13 mouse cellular contexts compared by ENCODE assay signal in the genomic region with DNA sequence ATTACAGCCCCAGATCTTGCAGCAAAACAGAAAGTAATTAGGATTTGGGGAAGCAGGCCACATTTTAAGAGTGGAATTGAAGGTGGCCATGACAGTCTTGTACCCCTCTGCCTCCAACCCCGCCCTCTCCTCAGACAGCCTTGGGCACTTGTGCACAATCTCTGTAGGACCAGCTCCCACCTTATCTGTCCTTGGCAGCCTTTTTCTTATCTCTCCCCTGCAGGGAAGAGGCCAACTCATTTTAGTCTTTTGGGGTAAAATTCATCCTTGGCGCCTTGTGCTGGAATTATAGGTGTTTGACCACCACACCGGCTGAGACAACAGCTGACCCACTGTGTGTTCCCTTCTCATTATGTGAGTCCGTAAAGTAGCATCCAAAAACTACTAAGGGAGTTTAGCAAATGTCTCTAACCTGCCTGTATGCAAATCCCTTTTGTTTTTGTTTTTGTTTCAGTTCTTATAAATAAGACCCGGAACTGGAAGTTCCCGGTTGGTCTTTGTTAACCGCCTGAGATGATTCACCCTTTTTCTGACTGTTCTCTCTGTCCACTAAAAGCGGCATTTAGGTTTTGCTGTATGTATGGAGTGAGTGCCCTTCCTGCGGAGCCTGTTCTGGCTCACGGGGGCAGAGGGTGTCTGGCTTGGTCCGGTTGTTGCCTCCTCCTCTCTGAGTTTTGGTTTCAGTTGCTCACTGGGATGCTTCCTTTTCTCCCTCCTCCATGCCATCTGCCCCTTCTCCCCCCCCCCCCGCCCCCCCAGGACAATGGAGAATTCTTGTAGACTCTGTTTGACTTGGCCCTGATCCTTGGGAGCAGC.
DNase-seq lines count a peak whose midpoint lies in the region; ATAC-seq and TF ChIP-seq lines count a peak whose summit lies in the region.
"Had no signal": no experiment of that assay in that cellular context is flagged by ENCODE, and none has a peak within 500 bp of the region (broad histone marks: within the 10 kb centered on the region; RNA-seq: fewer than 3 reads in every experiment).

No protein-coding gene starts in this region.

- WGBS in heart, embryonic 14.5 days = 33% methylated on average over 11 of the region's 12 CpGs

- peaks cover 8 to 12% of the 10 kb centered on the region in 2 experiments for H3K4me1 ChIP-seq in heart, embryonic 14.5 days (ENCODE audit: control insufficient read depth in 2 of 2, insufficient read depth in 2 of 2, low read length in 2 of 2)
- peaks cover 14 to 20% of the 10 kb centered on the region in 2 experiments for H3K4me1 ChIP-seq in ES-E14 (ENCODE audit: control insufficient read depth in 2 of 2, insufficient read depth in 2 of 2, low read length in 2 of 2, poor library complexity in 1 of 2)
- H3K4me1 ChIP-seq: midbrain, embryonic 15.5 days had no signal

- H3K36me3 ChIP-seq in heart, embryonic 14.5 days (ENCODE audit: control insufficient read depth, insufficient read depth, low read length) = no peaks in the 10 kb centered on the region
- peaks cover 21% of the 10 kb centered on the region for H3K36me3 ChIP-seq in ES-E14 (ENCODE audit: control insufficient read depth, insufficient read depth, low read length, poor library complexity, severe bottlenecking)
- H3K36me3 ChIP-seq: hindbrain, embryonic 12.5 days; midbrain, embryonic 15.5 days had no signal

- no peaks in the 10 kb centered on the region for H3K9me3 ChIP-seq in heart, embryonic 14.5 days (ENCODE audit: control insufficient read depth, low read length)
- no peaks in the 10 kb centered on the region for H3K9me3 ChIP-seq in ES-E14 (ENCODE audit: control insufficient read depth, insufficient read depth, low read depth, low read length)
- H3K9me3 ChIP-seq: hindbrain, embryonic 12.5 days; midbrain, embryonic 15.5 days had no signal

- no peak for ATAC-seq in heart, embryonic 14.5 days (ENCODE audit: insufficient number of reproducible peaks, insufficient read depth, low FRiP score, low read depth)
- peak; percentile 90 for ATAC-seq in common myeloid progenitor, adult 5-6 weeks (replicated peaks; ENCODE audit: low read depth, poor library complexity, severe bottlenecking)
- peak; percentile 46 for ATAC-seq in megakaryocyte, adult 5-6 weeks (ENCODE audit: poor library complexity, severe bottlenecking)
- ATAC-seq: forebrain, embryonic 14.5 days; midbrain, embryonic 15.5 days had no signal

- in situ Hi-C loops in ES-E14 (cut with MboI; ENCODE audit: low sequenced_read_pairs in 2 of 2, unreplicated experiment in 2 of 2) = no loop called here

- no peak overlapping the region for H3K4me3 ChIP-seq in heart, embryonic 14.5 days (ENCODE audit: control insufficient read depth in 1 of 2, insufficient read depth in 1 of 2, low read depth in 1 of 2, low read length in 2 of 2)
- peak overlapping the region; percentile 31 to 51 for H3K4me3 ChIP-seq in ES-E14 (ENCODE audit: insufficient read depth in 1 of 2, low read depth in 1 of 2, low read length in 2 of 2, poor library complexity in 1 of 2, severe bottlenecking in 1 of 2)
- H3K4me3 ChIP-seq: hindbrain, embryonic 12.5 days; midbrain, embryonic 15.5 days had no signal

- peak overlapping the region; percentile 39 for H3K4me2 ChIP-seq in heart, embryonic 14.5 days (ENCODE audit: low read length)
- H3K4me2 ChIP-seq: hindbrain, embryonic 12.5 days; midbrain, embryonic 15.5 days had no signal

- no peak overlapping the region for H3K9ac ChIP-seq in heart, embryonic 14.5 days (ENCODE audit: low read length)
- H3K9ac ChIP-seq in ES-E14 (ENCODE audit: insufficient read depth, low read depth, low read length, poor library complexity, severe bottlenecking) = peak overlapping the region; percentile 45
- H3K9ac ChIP-seq: hindbrain, embryonic 12.5 days; midbrain, embryonic 15.5 days had no signal

- H3K27ac ChIP-seq in heart, embryonic 14.5 days (replicated peaks in 1 of 2; ENCODE audit: control insufficient read depth in 1 of 2, insufficient read depth in 1 of 2, low read depth in 2 of 2, low read length in 2 of 2) = no peak overlapping the region
- no peak overlapping the region for H3K27ac ChIP-seq in ES-E14 (ENCODE audit: insufficient read depth, low read depth, low read length, poor library complexity, severe bottlenecking)
- H3K27ac ChIP-seq: hindbrain, embryonic 12.5 days; midbrain, embryonic 15.5 days had no signal

- 0 out of 2 replicates have a peak, but pooled peaks cover 3% of the 10 kb centered on the region for H3K27me3 ChIP-seq in heart, embryonic 14.5 days (ENCODE audit: control insufficient read depth, insufficient read depth, low read length)
- H3K27me3 ChIP-seq: midbrain, embryonic 15.5 days had no signal

- no peak for DNase-seq in heart, postnatal 4 days
- no peak for DNase-seq in ES-E14 (ENCODE audit: low read depth, low spot score)
- no peak for DNase-seq in Muller cell, postnatal 12 days (ENCODE audit: inconsistent ontology term)
- DNase-seq in cerebellum, adult 11-12 months = no peak
- no peak for DNase-seq in kidney, adult 18-20 months
- DNase-seq: cerebellum, postnatal 25 days; layer of hippocampus, adult 9-11 months had no signal

TF ChIP-seq in ES-E14, 5 proteins besides CTCF, POLR2A, EP300 and RAD21:
- TF ChIP-seq HCFC1 (IDR thresholded peaks at IDR 0.05; ENCODE audit: borderline replicate concordance, insufficient read depth, low read length) (no peak), ZC3H11A (IDR thresholded peaks at IDR 0.05; ENCODE audit: borderline replicate concordance, low read depth, low read length) (no peak), MAFK (IDR thresholded peaks at IDR 0.05; ENCODE audit: insufficient read depth, low read depth, low read length) (no peak), CHD2 (IDR thresholded peaks at IDR 0.05; ENCODE audit: low read depth, low read length) (no peak), ZNF384 (IDR thresholded peaks at IDR 0.05; ENCODE audit: low read depth, low read length) (no peak)

Comparison
In these comparisons a context has a peak if more than half of its experiments do, and no peak if none do; other contexts are left out.
1. H3K4me3 ChIP-seq: peak in ES-E14 (2 of 2); none in heart, embryonic 14.5 days (0 of 2).